Mouse (Mus musculus): ENCODE measurements around the gene Snapc4.

Snapc4 gene

GRCm38 (mm10) chr2:26368572-26368971 is 11.9 kb downstream of the Snapc4 start:
- no peak for DNase-seq

- DNase-seq = no peak
Measured at GRCm38 (mm10) chr2:26367911-26368310, 12.5 kb downstream of the Snapc4 start.

GRCm38 (mm10) chr2:26364738-26365465 is 15.6 kb downstream of the Snapc4 start:
- DNase-seq = no peak

GRCm38 (mm10) chr2:26363481-26363880 is 17.0 kb downstream of the Snapc4 start:
- no peak for DNase-seq

GRCm38 (mm10) chr2:26362991-26363390 is 17.5 kb downstream of the Snapc4 start:
- DNase-seq = no peak

- DNase-seq = no peak
Measured at GRCm38 (mm10) chr2:26360772-26361171, 19.7 kb downstream of the Snapc4 start, which contains the start of gene Card9. Gene Card9, minus strand, starts transcription at chr2:26360918.

GRCm38 (mm10) chr2:26359983-26360382 is 20.5 kb downstream of the Snapc4 start:
- DNase-seq = no peak

GRCm38 (mm10) chr2:26358667-26359320 is 21.7 kb downstream of the Snapc4 start:
- DNase-seq = no peak

- DNase-seq = no peak
Measured at GRCm38 (mm10) chr2:26357484-26357883, 23.0 kb downstream of the Snapc4 start.

GRCm38 (mm10) chr2:26356678-26357077 is 23.8 kb downstream of the Snapc4 start:
- peak; percentile 47 to 60 for DNase-seq

- peak in 1 of 2 experiments; percentile 29 for DNase-seq
Measured at GRCm38 (mm10) chr2:26356231-26356630, 24.2 kb downstream of the Snapc4 start.

- no peak for DNase-seq
Measured at GRCm38 (mm10) chr2:26354401-26354800, 26.1 kb downstream of the Snapc4 start.

- no peak for DNase-seq
Measured at GRCm38 (mm10) chr2:26353066-26353980, 27.1 kb downstream of the Snapc4 start.

GRCm38 (mm10) chr2:26352291-26352910 is 28.1 kb downstream of the Snapc4 start:
- peak; percentile 74 to 87 for DNase-seq

GRCm38 (mm10) chr2:26351358-26352290 is 28.8 kb downstream of the Snapc4 start, which contains the start of gene Dnlz:
Gene Dnlz, minus strand, starts transcription at chr2:26352110.
- DNase-seq = peak; percentile 94 to 95

- no peak for DNase-seq
Measured at GRCm38 (mm10) chr2:26348241-26348640, 32.2 kb downstream of the Snapc4 start.

GRCm38 (mm10) chr2:26342609-26343490 is 37.6 kb downstream of the Snapc4 start:
- peak in 1 of 2 experiments; percentile 22 for DNase-seq

GRCm38 (mm10) chr2:26342044-26342443 is 38.4 kb downstream of the Snapc4 start:
- no peak for DNase-seq

GRCm38 (mm10) chr2:26341510-26341981 is 38.9 kb downstream of the Snapc4 start:
- no peak for DNase-seq

GRCm38 (mm10) chr2:26339204-26339551 is 41.3 kb downstream of the Snapc4 start:
- no peak for DNase-seq
